Mouse (Mus musculus) neural tube, embryonic 13.5 days (tissue): Measurements from ENCODE around the gene Cps1. TPM values are rescaled to one million over a fixed set of nuclear protein-coding genes. Genes with fewer than 3 reads are reported as not detected.

Experiments used
- ATAC-seq: fragments of 200-750 bp; cut with Nextera tagmentation; 2 replicates; pipeline ENCODE4 v1.8.0; 2017; ENCODE audit warnings: low read depth, mild to moderate bottlenecking, moderate TSS enrichment, moderate library complexity
- H3K27ac ChIP-seq: fragments of 300-500 bp; sonication (generic); replicated peaks from 2 replicates; pipeline ENCODE4 v1.5.1; 2015; ENCODE audit warnings: moderate library complexity, mild to moderate bottlenecking, inconsistent platforms
- H3K27me3 ChIP-seq: fragments of 300-500 bp; sonication (generic); 2 replicates; pipeline ENCODE4 v1.6.1; 2015; ENCODE audit warnings: mild to moderate bottlenecking, inconsistent platforms
- H3K36me3 ChIP-seq: fragments of 300-500 bp; sonication (generic); 2 replicates; pipeline ENCODE4 v1.6.1; 2015; ENCODE audit warnings: mild to moderate bottlenecking, inconsistent platforms
- H3K4me1 ChIP-seq: fragments of 300-500 bp; sonication (generic); replicated peaks from 2 replicates; pipeline ENCODE4 v1.6.1; 2015; ENCODE audit warnings: inconsistent platforms
- H3K4me2 ChIP-seq: fragments of 300-500 bp; sonication (generic); 2 replicates; pipeline ENCODE4 v1.6.1; 2015; ENCODE audit warnings: inconsistent platforms, mild to moderate bottlenecking, moderate library complexity
- H3K4me3 ChIP-seq: fragments of 300-500 bp; sonication (generic); 2 replicates; pipeline ENCODE4 v1.5.1; 2015; ENCODE audit warnings: mild to moderate bottlenecking, inconsistent platforms
- H3K9ac ChIP-seq: fragments of 300-500 bp; sonication (generic); 2 replicates; pipeline ENCODE4 v1.6.1; 2015; ENCODE audit warnings: moderate library complexity, mild to moderate bottlenecking, inconsistent platforms
- H3K9me3 ChIP-seq: fragments of 300-500 bp; sonication (generic); 2 replicates; pipeline ENCODE4 v1.6.1; 2016; ENCODE audit warnings: inconsistent platforms
- WGBS: fragments of 180-500 bp; shearing (Covaris S2); methylation state at CpG from one replicate; pipeline ENCODE4 v1.1.7; 2015; 5-methylcytosine and 5-hydroxymethylcytosine counted together
- polyA plus RNA-seq: library from polyadenylated mRNA; unstranded; fragments of >200 nt; fragmentation: Nextera tagmentation; extraction: Ambion mirVana; gene quantifications from 2 replicates; pipeline ENCODE4 v1.2.1, GENCODE M21; 2015

Cps1 gene
- polyA plus RNA-seq: 0.06 and 0.28 TPM in 2 replicates

DNA sequence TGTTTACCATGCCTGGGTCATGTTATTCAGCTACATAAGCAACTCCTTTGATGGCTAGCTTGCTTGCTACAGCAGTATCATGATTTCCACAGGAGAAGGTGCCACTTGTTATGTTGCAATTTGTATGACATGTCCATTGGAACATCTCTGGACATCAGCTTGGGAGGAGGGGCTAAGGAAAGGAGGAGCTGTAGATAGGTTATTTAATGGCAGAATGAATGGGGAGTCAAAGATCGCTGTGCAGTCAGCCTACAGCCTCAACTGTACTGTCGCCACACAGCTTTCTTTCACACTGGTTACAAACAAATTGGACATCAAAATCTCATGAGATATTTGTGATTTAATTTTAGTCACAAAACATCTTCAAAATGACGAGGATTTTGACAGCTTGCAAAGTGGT, at the start of gene Cps1:
Gene Cps1, plus strand, starts transcription at position 230 of the 400 bp plus-strand sequence.
- no peaks in the 10 kb centered on the region for H3K27me3 ChIP-seq
- H3K36me3 ChIP-seq: no peaks in the 10 kb centered on the region
- no peaks in the 10 kb centered on the region for H3K9me3 ChIP-seq
- H3K4me3 ChIP-seq: no peak within 1 kb of the TSS
- no peaks in the 10 kb centered on the region for H3K4me1 ChIP-seq
- H3K9ac ChIP-seq: no peak within 1 kb of the TSS
- WGBS: 80% methylated on average over 3 of the region's 3 CpGs
- no peak for ATAC-seq
- H3K27ac ChIP-seq: no peak within 1 kb of the TSS
- H3K4me2 ChIP-seq: no peak within 1 kb of the TSS

DNA sequence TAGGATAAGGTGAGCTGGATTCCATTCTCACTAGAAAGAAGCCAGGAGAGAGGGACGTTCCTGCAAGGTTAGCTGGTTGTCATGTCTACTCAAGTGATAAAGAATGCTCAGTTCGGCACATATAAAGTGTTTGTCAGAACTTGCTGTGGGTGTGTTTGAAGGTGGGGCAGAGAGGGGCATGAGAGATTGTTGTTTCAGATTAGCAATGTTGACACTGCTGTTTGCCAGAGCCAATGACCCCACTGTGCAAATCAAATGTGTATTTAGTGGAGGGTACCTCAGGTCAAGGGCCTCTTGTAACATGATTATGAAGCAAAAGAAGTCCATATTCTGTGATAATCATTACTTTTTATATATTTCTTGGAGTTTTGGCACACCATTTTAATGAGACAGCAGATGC, 45.1 kb upstream of the Cps1 start:
- H3K9me3 ChIP-seq: no peaks in the 10 kb centered on the region
- ATAC-seq: no peak
- no peak overlapping the region for H3K27ac ChIP-seq
- H3K4me3 ChIP-seq: no peak overlapping the region
- no peaks in the 10 kb centered on the region for H3K4me1 ChIP-seq
- H3K36me3 ChIP-seq: no peaks in the 10 kb centered on the region
- no peak overlapping the region for H3K9ac ChIP-seq
- H3K4me2 ChIP-seq: no peak overlapping the region
- 81% methylated on average over 2 of the region's 2 CpGs for whole genome bisulfite sequencing
- no peaks in the 10 kb centered on the region for H3K27me3 ChIP-seq

DNA sequence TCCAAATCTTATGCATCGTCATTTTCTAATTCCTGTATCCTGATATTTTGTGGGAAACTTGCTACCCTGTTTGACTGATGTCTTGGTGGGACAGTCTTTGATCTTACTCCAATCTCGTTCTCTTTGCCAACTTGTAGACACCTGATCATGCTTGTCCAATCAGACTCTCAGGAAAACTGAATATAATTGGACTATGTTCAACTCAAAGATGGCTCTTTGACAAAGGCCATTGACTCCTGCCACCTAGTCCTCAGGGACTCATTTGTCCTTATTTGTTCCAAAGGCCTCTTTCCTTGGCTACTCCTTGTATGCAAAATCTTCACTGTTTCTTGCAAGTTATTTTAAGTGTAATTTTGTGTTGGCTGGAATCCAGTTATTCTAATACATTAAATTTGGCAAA, 44.2 kb upstream of the Cps1 start:
- H3K9me3 ChIP-seq: no peaks in the 10 kb centered on the region
- H3K27ac ChIP-seq: no peak overlapping the region
- H3K9ac ChIP-seq: no peak overlapping the region
- no peaks in the 10 kb centered on the region for H3K27me3 ChIP-seq
- no peak overlapping the region for H3K4me2 ChIP-seq
- H3K4me1 ChIP-seq: no peaks in the 10 kb centered on the region
- no peaks in the 10 kb centered on the region for H3K36me3 ChIP-seq
- WGBS: 87% methylated on average over 2 of the region's 2 CpGs
- no peak for ATAC-seq
- no peak overlapping the region for H3K4me3 ChIP-seq

DNA sequence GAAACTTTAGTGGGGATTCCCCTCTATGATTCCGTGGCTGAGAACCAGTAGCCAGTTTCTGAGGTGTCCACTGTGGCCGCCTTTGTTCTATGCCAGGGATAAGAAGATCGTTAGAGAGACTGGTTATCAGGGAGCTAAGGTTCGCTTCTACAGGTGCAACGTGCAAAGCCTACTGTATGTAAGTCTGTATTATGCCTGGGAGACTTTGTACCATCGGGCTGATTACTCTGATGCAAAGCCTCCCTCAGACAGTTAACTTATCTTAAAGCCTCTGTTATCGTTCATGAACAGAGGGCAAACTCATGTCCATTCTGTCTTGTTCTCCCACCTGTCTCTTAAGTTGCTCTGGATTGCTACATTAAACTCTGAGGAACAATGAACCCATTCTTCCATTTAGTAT, 43.7 kb upstream of the Cps1 start:
- H3K4me1 ChIP-seq: no peaks in the 10 kb centered on the region
- H3K9me3 ChIP-seq: no peaks in the 10 kb centered on the region
- no peaks in the 10 kb centered on the region for H3K27me3 ChIP-seq
- no peak overlapping the region for H3K4me2 ChIP-seq
- no peak overlapping the region for H3K9ac ChIP-seq
- WGBS: 92% methylated on average over 7 of the region's 7 CpGs
- no peak overlapping the region for H3K27ac ChIP-seq
- H3K4me3 ChIP-seq: no peak overlapping the region
- no peaks in the 10 kb centered on the region for H3K36me3 ChIP-seq
- ATAC-seq: no peak

DNA sequence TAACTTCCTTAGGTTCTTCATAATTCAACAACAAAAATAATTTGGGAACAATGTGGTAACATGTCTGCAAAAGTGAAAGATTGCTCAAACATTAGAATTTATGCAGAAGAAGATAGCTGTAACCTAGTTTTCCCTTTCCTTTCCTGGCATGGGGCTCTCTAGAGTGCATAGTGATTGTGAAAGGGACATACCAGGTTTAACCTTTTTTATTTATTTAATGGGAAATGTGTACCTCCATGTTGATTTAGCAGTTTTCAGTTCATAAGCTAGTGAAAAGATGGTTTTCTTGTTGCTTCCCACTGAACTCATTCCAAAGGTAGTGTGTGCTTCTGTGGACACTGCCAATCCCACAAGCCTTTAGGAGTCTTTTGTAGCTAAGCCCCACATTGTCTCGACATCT, 30.4 kb upstream of the Cps1 start:
- Histone ChIP-seq H3K36me3 (no peaks in the 10 kb centered on the region), H3K4me1 (no peaks in the 10 kb centered on the region), H3K4me2 (no peak overlapping the region), H3K9me3 (no peaks in the 10 kb centered on the region), H3K9ac (no peak overlapping the region), H3K27me3 (no peaks in the 10 kb centered on the region), H3K4me3 (no peak overlapping the region), H3K27ac (no peak overlapping the region)
- WGBS: 93% methylated on average over 1 of the region's 1 CpGs
- no peak for ATAC-seq

DNA sequence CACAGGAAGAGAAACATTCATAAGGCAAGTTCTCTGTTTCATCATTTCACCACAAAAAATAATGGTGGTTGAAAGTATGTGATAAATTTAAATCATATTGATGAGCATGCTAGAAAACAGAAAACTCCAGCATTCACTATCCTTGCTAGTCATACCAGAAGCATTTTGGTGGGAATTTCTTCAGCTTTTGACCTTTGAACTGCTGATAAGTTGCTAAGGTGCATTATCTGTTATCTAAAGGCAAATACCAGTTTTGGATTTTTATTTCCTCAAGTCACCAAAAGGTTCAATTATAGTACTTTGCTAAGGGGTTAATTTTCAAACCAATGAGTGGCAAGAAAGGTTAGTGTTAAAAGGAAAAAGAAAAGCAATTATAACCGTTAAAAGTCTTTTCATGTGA, 23.6 kb upstream of the Cps1 start:
- Histone ChIP-seq H3K27ac (no peak overlapping the region), H3K9me3 (no peaks in the 10 kb centered on the region), H3K27me3 (no peaks in the 10 kb centered on the region), H3K4me2 (no peak overlapping the region), H3K4me3 (no peak overlapping the region), H3K9ac (no peak overlapping the region), H3K4me1 (no peaks in the 10 kb centered on the region), H3K36me3 (no peaks in the 10 kb centered on the region)
- no peak for ATAC-seq
- 85% methylated on average over 1 of the region's 1 CpGs for WGBS

DNA sequence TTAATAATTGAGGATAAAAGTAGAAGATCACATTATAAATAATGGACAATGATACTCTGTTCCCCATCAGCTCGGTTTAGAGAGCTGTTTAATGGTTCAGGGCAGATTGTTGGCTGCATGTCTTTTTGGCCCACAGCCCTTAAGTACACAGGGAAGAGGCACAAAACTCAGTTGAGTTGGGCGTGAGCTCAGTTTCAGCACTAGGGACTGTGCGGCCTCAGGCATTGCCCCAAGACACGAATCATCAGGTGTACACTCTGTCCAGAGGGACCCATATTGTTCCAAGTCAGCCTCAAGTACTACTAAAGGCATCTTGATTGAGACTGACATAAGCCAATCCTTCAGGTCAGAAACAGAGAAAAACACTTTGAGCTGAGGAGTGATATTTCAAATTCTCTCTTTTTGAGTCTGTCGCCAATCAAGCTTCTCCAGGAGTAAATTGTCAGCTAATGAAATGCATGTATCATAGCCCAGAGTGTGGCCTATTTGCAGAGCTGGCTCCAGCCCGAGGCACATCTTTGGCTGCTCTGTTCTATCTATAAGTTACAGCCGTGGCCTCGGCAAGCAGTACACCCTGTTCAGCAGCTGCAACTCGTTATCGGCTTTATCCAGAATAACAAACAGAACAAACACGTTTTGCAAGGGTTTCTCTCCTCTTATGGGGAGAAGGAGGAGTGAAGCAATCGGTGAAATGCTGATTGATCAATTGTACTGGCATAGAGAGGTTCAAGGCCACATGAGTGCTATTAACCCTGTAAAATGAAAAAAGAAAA, 19.2 kb upstream of the Cps1 start:
- no peak overlapping the region for H3K4me3 ChIP-seq
- 75% methylated on average over 12 of the region's 12 CpGs for WGBS
- H3K4me1 ChIP-seq: no peaks in the 10 kb centered on the region
- H3K9ac ChIP-seq: no peak overlapping the region
- H3K27ac ChIP-seq: no peak overlapping the region
- no peaks in the 10 kb centered on the region for H3K27me3 ChIP-seq
- ATAC-seq: no peak
- H3K9me3 ChIP-seq: no peaks in the 10 kb centered on the region
- no peaks in the 10 kb centered on the region for H3K36me3 ChIP-seq
- no peak overlapping the region for H3K4me2 ChIP-seq

DNA sequence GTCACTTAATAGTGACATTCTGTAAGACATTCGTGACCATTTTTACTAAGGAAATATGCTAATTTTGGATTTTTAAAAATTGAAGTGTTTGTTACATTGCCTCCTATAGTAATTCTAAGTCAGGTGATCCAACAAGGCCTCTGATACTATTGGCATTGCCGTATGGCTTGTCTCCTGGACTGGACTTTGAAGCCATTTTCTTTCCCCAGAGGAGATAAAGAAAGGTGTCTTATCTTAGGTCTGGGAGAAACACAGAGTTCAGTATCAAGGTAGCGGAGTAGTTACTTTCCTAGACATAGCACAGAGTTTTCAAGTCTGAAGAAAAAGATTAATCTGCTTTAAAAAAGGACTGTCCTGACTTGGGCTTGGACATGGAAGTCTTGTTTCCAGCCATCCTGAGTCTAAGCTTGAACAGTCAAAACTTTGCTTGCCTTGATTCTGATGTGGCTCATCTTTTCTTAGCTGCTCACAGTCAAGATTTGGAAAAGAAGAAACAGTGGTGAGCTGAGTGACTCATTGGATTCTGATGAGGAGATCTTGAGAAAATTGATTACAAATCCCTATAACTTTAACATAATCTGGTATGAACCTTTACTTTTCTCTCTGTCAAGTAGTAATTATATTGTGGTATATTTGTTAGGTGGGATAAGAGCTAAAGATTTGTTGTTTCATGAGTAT, 11.1 kb upstream of the Cps1 start:
- Histone ChIP-seq H3K27me3 (no peaks in the 10 kb centered on the region), H3K4me2 (no peak overlapping the region), H3K4me1 (no peaks in the 10 kb centered on the region), H3K27ac (no peak overlapping the region), H3K4me3 (no peak overlapping the region), H3K36me3 (no peaks in the 10 kb centered on the region), H3K9ac (no peak overlapping the region), H3K9me3 (no peaks in the 10 kb centered on the region)
- WGBS: 93% methylated on average over 3 of the region's 3 CpGs
- ATAC-seq: no peak

DNA sequence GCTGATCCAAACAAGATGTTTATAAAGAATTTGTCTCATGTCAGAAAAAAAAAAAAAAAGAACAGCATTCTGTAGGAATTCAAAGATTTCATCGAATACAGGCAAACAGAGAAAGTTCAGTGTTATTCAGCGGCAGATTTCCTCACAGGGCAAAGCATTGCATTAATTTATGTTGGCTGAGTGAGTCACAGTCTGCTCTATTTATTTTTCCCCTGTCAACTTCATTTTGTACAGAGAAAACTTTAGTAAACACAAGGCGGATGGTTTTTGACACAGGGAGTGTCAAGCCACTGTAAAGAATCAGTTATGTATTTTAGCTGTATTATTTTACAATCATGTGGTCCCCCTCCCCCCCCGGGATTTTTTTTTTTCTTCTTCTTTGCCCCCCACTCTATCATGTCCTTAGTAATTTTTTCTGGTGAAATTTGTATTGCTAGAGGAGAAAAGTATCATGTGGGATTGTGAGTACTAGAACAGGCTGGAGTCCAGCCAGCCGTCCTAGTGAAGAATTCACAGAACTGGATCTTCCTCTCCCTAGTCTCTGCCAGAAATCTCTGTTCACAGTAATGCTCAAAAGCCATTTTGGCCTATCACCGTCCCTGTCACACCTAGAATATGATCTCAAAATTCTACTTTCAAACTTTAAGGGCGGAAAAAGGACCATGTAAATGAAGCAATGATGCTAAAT, 9.3 kb upstream of the Cps1 start:
- no peak for ATAC-seq
- whole genome bisulfite sequencing: 88% methylated on average over 7 of the region's 7 CpGs
- Histone ChIP-seq H3K9ac (no peak overlapping the region), H3K36me3 (no peaks in the 10 kb centered on the region), H3K9me3 (no peaks in the 10 kb centered on the region), H3K27ac (no peak overlapping the region), H3K4me2 (no peak overlapping the region), H3K4me3 (no peak overlapping the region), H3K27me3 (no peaks in the 10 kb centered on the region), H3K4me1 (no peaks in the 10 kb centered on the region)

DNA sequence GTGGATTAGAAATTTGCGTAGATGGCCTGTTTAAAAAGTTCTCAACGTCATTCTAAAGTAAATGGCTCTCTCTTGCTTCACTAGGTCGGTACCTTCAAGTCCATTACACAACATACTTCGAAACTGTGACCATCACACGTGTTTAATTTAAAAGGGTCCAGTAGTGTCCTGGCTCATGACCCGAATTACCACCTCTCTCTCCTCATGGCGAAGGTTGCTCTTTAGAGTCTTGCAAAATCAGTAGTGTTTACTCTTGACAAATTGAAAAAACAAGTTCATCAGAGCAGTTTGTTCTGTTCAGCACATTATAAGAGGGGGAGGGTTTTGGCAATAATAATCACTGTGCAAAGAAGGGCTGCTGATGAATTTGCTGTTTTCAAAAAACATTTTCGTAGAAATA, 6.3 kb upstream of the Cps1 start:
- no peak overlapping the region for H3K9ac ChIP-seq
- H3K27me3 ChIP-seq: no peaks in the 10 kb centered on the region
- no peaks in the 10 kb centered on the region for H3K36me3 ChIP-seq
- H3K4me3 ChIP-seq: no peak overlapping the region
- no peak overlapping the region for H3K4me2 ChIP-seq
- no peak overlapping the region for H3K27ac ChIP-seq
- WGBS: 85% methylated on average over 8 of the region's 8 CpGs
- ATAC-seq: no peak
- H3K4me1 ChIP-seq: no peaks in the 10 kb centered on the region
- H3K9me3 ChIP-seq: no peaks in the 10 kb centered on the region

DNA sequence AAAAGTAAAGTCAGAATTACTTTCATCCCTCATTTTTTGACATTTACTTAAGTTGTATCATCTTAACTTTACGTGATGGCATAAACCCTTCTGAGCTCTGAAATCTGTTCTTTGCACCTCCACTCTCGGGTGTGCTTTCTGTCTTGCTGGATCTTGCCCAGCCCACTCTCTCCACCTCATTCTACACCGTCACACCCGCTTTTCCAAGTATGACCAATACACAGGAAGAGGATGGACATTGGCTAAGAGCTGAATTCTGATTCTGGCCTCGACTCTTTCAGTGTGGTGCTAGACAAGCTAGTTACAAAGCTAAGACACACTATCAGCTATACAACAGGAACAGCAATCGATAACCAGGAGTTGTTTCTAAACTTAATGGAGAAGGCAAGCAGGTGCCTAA, 5.0 kb upstream of the Cps1 start:
- Histone ChIP-seq H3K4me3 (no peak overlapping the region), H3K4me1 (no peaks in the 10 kb centered on the region), H3K27ac (no peak overlapping the region), H3K9me3 (no peaks in the 10 kb centered on the region), H3K27me3 (no peaks in the 10 kb centered on the region), H3K36me3 (no peaks in the 10 kb centered on the region), H3K4me2 (no peak overlapping the region), H3K9ac (no peak overlapping the region)
- no peak for ATAC-seq
- 88% methylated on average over 6 of the region's 6 CpGs for WGBS

DNA sequence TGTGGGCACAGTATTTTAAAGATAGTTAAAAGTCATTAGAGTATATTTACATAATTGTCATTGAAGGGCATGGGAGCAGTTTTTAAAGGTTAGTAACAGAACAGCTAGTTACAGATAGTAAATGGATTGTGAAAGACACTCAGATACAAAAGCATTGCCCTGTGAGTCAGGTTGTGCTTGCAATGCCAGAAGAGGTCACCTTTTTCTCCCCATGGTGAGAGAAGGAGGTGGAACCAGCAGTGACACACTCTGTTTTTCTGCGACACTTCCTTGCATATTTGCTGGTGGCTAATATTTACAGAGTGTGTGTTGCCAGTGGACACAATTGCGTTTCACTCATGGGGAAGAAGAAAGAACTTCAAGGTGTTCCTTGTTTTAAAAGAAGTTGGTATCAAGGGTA, 2.6 kb downstream of the Cps1 start:
- no peak overlapping the region for H3K27ac ChIP-seq
- H3K4me1 ChIP-seq: no peaks in the 10 kb centered on the region
- H3K4me2 ChIP-seq: no peak overlapping the region
- ATAC-seq: no peak
- H3K36me3 ChIP-seq: no peaks in the 10 kb centered on the region
- H3K4me3 ChIP-seq: no peak overlapping the region
- H3K9ac ChIP-seq: no peak overlapping the region
- H3K9me3 ChIP-seq: no peaks in the 10 kb centered on the region
- 93% methylated on average over 2 of the region's 2 CpGs for WGBS
- no peaks in the 10 kb centered on the region for H3K27me3 ChIP-seq
